Mouse (Mus musculus) cerebellum, postnatal 25 days (tissue): ENCODE measurements around the gene Use1.
A peak's percentile ranks its signal among the peaks of the same experiment; 100 is the strongest.
"Not testable (repeated sequence)": the region's sequence is repeated elsewhere in the genome, so short reads cannot be mapped to it uniquely, and the experiment has no call there.

Source experiments
- DNase-seq, 2 experiments: peaks; one replicate each; pipeline ENCODE4 v3.0.0; 2021; ENCODE audit warnings: mixed read lengths in 2 of 2

Gene Use1

GRCm38 (mm10) chr8:71366771-71367528, at the start of gene Use1:
TSS of gene Use1 (plus strand) at chr8:71366848.
- DNase-seq, result peak; percentile 91 to 93

DNA sequence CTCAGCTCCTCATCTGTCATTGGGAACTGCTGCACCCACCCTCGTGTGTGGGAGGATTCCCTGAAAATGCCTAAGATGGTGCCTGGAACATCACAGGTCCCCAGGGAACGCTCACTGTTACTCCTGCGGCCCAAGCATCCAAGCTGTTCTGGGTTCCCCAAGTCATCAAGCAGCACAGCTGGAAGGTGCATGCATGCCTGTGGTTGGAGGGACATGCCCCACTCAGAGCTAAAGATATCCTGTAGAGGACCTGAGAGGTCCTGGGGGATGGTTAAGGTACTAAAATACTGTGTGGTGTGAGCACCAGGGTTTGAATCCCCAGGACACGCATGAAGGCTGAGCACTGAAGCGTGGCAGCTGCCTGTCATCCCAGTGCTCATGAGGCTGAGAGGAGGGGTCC, 48.0 kb upstream of the Use1 start:
- not testable (repeated sequence) for DNase-seq

- not testable (repeated sequence) for DNase-seq
These were observed 46.9 kb upstream of the Use1 start for GRCm38 (mm10) chr8:71319760-71320159.

DNA sequence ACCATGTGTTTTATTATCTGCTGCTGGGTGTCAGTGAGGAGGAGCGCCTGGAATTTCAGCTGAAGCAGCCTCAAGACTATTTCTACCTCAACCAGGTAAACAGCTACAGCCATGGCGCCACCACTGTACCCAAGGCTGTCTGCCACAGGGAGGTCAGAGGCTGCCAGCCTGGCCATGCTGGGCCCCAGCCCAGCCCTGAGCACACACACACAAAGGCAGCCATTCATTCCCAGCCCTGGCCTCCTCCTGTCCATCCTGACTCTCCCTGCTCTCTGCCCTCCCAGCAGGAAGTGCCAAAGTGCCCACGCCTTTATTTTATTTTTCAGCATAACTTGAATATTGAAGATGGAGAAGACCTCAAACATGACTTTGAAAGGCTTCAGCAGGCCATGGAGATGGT, 43.7 kb upstream of the Use1 start:
- DNase-seq, result no peak

DNA sequence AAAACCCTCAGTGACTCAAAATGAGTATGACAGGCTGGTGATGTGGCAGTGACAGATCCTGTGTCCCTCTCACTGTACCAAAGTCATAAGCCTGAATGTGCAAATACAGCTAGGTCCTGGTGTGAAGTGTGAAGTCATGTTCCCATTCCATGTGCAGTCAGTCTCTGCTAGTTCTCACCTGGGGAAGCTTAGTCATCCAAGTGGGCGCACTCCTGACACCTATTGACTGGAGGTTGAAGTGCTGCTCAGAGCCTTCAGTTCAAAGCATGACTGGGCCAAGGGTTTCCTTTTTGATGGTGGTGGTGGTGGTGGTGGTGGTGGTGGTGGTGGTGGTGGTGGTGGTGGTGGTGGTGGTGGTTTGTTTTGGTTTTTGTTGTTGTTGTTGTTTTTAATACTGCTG, 41.8 kb upstream of the Use1 start:
- peak in 1 of 2 experiments; percentile 35 for DNase-seq

- not testable (repeated sequence) for DNase-seq
These were observed 28.8 kb upstream of the Use1 start for GRCm38 (mm10) chr8:71337834-71338233.

DNA sequence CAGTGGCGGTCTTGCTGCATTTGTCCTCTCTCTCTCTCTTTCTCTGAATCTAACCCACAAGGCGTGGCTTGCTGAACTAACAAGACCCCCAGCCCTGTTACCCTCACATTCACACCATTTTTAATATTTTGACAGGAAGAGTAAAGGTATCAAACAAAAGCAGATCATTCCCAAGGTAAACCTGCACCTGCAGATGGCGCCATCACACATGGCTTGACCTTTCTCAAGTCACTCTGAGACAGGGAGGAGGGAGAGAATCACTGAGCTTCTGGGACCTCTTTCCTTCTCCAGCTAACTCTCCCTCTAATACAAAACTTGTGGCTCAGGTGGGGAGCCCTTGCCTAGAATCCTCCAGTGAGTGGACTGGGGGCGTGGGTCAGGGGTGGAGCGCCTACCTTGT, 26.0 kb upstream of the Use1 start:
- peak; percentile 34 to 64 for DNase-seq

GRCm38 (mm10) chr8:71346581-71346980, 20.1 kb upstream of the Use1 start:
- DNase-seq, result no peak

DNA sequence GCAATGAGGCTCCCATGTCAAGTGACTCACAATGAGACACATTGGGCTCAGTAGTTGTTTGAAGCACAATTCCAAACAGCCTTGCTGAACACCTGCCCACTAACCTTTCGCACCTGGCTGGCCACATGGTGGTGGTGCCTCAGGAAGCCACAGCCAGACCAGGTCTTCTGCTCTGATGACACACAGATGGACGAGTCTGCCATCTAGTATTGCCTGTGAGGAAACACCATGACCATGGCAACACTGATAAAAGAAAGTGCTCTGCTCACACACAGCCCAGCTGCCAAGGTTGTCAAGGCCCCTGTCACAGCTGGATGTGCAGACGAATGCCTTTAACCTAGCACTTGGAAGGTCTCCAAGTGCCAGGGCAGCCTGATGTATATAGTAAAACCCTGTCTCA, 15.5 kb upstream of the Use1 start:
- DNase-seq, result no peak

DNA sequence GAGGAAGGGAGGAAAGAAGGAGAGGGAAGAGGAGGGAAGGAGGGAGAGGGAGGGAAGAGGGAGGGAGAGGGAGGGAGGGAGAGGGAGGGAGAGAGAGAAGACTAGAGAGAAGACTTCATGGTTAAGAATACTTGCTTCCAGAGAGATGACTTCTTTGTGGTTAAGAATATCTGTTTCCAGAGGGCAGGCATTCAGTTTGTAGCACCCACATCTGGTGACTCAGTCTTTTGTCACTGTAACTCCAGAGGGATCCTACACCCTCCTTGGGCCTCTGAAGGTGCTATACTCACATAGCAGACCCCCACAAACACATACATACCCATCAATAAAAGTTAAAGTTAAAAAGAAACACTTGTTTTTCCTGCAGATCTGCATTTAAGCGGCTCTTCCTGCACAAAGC, 15.1 kb upstream of the Use1 start:
- DNase-seq, result no peak

DNA sequence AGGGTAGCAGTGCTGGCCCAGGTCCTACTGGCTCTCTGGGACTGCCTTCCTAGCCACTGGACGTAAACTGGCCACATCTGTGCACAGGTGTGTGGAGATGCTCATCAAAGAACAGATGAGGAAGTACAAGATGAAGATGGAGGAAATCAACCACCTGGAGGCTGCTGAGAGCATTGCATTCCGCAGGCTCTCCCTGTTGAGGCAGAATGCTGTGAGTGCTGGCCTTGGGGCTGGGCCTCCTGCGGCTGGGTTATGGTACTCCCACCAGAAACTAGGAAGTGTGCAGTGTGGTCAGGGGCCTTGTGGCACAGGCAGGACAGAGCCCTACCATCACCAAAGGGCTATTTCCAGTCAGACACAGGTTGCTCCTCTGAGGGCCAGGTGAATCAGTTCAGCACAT, 8.6 kb upstream of the Use1 start:
- DNase-seq, result no peak

- peak; percentile 30 to 55 for DNase-seq
These were observed 1.0 kb downstream of the Use1 start for GRCm38 (mm10) chr8:71367529-71368176.

DNA sequence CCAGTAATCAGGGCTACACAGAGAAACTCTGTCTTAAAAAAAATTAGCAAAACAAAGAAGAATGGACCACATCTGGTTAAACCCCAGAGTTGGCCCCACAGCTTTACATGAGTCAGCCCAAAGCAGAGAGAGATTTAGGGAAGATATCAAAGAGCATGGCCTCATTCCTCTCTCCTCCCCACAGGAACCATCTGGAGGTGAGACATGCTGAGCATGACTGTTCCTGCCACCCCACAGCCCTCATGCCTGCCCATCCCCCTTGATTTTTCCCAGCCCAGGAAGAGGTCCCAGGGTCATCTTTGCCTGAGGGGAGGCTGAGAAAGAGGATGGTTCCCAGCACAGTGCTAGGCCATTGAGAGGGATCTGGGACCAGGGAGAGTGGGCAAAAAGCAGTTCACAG, 1.7 kb downstream of the Use1 start:
- no peak for DNase-seq

- no peak for DNase-seq
These were observed 2.5 kb downstream of the Use1 start for GRCm38 (mm10) chr8:71369040-71369718.

DNA sequence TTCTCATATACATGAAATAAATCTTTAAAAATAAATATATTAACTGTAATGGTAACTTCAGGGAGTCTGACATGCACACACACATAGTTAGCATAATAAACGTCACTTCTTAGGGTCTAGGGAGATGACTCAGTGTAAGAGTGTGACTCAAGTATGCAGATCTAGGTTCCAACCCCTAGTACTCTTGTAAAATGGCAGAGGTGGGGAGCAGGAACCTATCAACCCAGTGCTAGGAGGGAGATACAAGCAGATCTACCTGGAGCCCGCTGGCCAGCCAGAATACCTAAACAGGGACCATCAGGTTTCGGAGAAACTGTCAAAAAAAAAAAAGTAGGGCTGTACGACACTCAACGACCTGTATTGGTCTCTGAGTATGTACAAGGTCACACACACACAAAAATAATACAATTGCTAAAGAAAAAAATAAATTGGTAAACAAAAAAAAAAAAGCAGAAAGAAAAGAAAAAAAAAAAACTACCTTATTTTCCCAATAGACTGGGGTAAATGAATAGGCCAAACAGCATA, 4.1 kb downstream of the Use1 start:
- no peak for DNase-seq

GRCm38 (mm10) chr8:71371236-71371848, 4.7 kb downstream of the Use1 start, which contains the start of gene Ocel1:
TSS of gene Ocel1 (plus strand) at chr8:71371298.
- DNase-seq, result peak; percentile 96 to 97

- peak in 1 of 2 experiments; percentile 40 for DNase-seq
These were observed 5.8 kb downstream of the Use1 start for GRCm38 (mm10) chr8:71372427-71372826.

DNA sequence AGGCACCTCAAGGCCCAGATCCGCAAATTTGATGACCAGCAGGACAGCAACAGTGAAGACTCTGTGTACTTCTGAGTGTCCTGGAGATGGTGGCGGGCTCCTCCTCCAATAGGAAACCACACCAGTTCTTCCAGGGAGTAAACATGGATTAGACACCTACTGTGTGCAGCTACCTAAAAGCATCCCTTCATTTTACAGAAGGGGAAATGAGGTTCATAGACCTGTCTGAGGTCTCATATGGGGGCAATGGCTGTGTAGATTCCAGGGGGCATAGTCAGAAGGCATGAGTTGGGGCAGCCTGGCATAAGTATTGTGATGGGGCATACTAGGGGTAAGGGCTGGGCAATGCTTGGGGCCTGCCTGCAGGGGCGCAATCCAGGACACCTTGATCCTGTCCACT, 6.4 kb downstream of the Use1 start:
- DNase-seq, result no peak

DNA sequence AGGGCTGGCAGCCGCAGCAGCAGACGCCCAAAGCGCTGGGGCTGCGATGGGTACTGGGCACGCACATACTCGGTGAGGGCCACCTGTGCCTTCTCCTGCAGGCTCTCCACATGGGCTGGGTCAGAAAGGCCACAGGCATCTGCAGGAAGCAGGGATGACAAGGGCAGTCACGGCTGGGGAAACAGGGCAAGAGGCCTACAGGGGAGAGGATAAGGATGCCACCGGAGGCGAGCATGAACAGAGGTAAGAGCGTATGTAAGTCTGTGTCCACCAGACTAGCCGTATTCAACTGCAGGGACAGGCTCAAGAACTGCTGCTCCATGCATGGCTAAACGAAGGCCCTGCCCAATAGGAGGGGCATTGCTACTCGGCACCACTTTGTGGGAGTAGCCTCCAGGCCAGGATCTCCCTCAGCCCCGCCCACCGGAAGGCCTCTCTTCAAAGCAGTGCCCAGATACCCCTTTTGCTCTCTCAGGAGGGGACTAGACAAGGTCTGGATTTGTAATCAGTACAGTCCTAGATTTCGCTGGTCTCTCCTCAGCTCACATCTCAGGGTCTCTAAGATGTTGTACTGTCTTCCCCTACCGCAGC, 8.1 kb downstream of the Use1 start:
- peak in 1 of 2 experiments; percentile 42 for DNase-seq

DNA sequence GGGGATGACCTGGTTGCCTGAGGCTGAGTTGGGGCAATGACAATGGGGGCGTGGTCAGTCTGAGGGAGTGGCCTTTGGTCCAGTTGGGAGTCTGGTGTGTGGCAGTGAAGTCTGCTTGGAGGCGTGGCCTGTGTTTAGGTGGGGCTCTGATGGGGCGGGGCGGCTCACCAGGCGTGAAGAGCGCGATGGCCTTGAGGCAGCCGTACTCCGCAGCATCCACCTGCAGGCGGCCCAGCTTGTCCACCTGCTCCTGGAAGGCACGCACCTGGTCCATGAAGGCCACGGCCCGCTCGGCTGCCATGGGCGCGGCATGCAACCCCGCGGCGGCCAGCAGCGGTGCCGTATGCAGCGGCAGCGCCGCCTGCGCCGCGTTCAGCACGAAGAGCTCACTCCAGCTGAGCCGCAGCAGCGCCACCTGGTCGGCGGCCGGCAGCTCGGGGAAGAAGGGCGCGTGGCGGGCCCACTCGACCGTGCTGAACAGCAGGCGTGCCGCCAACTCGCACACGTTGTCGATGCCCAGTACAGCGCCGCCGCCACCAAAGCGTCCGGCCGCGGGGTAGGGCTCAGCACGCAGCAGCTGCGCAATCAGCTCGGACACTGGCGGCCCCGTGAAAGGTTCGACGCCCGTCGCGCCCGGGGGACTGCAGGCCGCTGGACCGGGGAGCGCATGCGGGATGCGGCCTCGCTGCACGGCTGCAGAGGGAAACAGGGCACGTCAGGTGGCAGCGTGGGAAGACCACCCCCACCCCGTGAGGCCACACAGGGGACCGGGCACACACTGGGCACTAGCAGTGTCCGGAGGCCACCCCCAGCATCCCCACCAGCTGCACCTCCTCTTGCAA, 9.2 kb downstream of the Use1 start:
- peak; percentile 81 to 86 for DNase-seq

GRCm38 (mm10) chr8:71376423-71377030, 9.9 kb downstream of the Use1 start:
- DNase-seq, result peak in 1 of 2 experiments; percentile 60
